Mouse (Mus musculus) myocyte (in vitro differentiated cells): ENCODE data around the gene Lgi1. TPM values are rescaled to one million over a fixed set of nuclear protein-coding genes. Genes with fewer than 3 reads are reported as not detected.

ENCODE experiments used
- H3K27me3 ChIP-seq: one replicate; pipeline ENCODE4 v1.6.1; 2011; ENCODE audit not compliant: control insufficient read depth, insufficient read depth, insufficient read length
- H3K36me3 ChIP-seq: one replicate; pipeline ENCODE4 v1.6.1; 2011; ENCODE audit not compliant: control insufficient read depth, insufficient read depth
- H3K4me2 ChIP-seq: one replicate; pipeline ENCODE4 v1.6.1; 2011; ENCODE audit warnings: low read depth, control low read depth
- H3K4me3 ChIP-seq: one replicate; pipeline ENCODE4 v1.5.1; 2011; ENCODE audit warnings: mild to moderate bottlenecking, control low read depth, moderate library complexity
- H3K79me2 ChIP-seq: one replicate; pipeline ENCODE4 v1.6.1; 2011; ENCODE audit not compliant: control insufficient read depth, insufficient read depth
- H3ac ChIP-seq: one replicate; pipeline ENCODE4 v1.6.1; 2011; ENCODE audit not compliant: control insufficient read depth, insufficient read length
- CEBPB ChIP-seq: IDR thresholded peaks from 2 replicates; pipeline ENCODE4 v1.6.1; 2011; ENCODE audit warnings: mild to moderate bottlenecking, moderate library complexity; ENCODE audit not compliant: poor library complexity, insufficient read depth, severe bottlenecking
- E2F4 ChIP-seq: IDR thresholded peaks from one replicate; pipeline ENCODE4 v1.6.1; 2011; ENCODE audit warnings: mild to moderate bottlenecking, control low read depth, moderate library complexity; ENCODE audit not compliant: insufficient read depth
- MAX ChIP-seq: IDR thresholded peaks from one replicate; pipeline ENCODE4 v1.6.1; 2011; ENCODE audit warnings: low read depth, mild to moderate bottlenecking, control low read depth
- MYOD1 ChIP-seq, 3 experiments: IDR thresholded peaks; one replicate each; pipeline ENCODE4 v1.6.1; 2011; ENCODE audit warnings: control low read depth in 2 of 3, low read depth in 2 of 3, mild to moderate bottlenecking in 2 of 3, moderate library complexity in 1 of 3; ENCODE audit not compliant: insufficient read length in 2 of 3, control insufficient read depth in 1 of 3
- MYOG ChIP-seq, 3 experiments: IDR thresholded peaks; one replicate each; pipeline ENCODE4 v1.6.1; 2011; ENCODE audit warnings: control low read depth in 2 of 3, low read depth in 2 of 3, mild to moderate bottlenecking in 2 of 3; ENCODE audit not compliant: insufficient read length in 2 of 3, control insufficient read depth in 1 of 3, insufficient read depth in 1 of 3
- POLR2A ChIP-seq: IDR thresholded peaks from one replicate; pipeline ENCODE4 v1.6.1; 2011; ENCODE audit warnings: low read depth, mild to moderate bottlenecking, control low read depth, moderate library complexity; ENCODE audit not compliant: insufficient read length
- POLR2AphosphoS2 ChIP-seq: IDR thresholded peaks from one replicate; pipeline ENCODE4 v1.6.1; 2011; ENCODE audit warnings: low read depth, control low read depth; ENCODE audit not compliant: insufficient read length
- REST ChIP-seq: IDR thresholded peaks from one replicate; pipeline ENCODE4 v1.6.1; 2011; ENCODE audit warnings: mild to moderate bottlenecking, control low read depth, moderate library complexity; ENCODE audit not compliant: insufficient read depth, insufficient read length
- SRF ChIP-seq: IDR thresholded peaks from one replicate; pipeline ENCODE4 v1.6.1; 2011; ENCODE audit warnings: low read depth; ENCODE audit not compliant: control insufficient read depth, insufficient read length
- TCF12 ChIP-seq: IDR thresholded peaks from one replicate; pipeline ENCODE4 v1.6.1; 2011; ENCODE audit warnings: mild to moderate bottlenecking, control low read depth; ENCODE audit not compliant: poor library complexity, insufficient read depth, severe bottlenecking
- TCF3 ChIP-seq: IDR thresholded peaks from one replicate; pipeline ENCODE4 v1.6.1; 2011; ENCODE audit warnings: low read depth, control low read depth; ENCODE audit not compliant: insufficient read length
- USF1 ChIP-seq: IDR thresholded peaks from one replicate; pipeline ENCODE4 v1.6.1; 2011; ENCODE audit warnings: low read depth, mild to moderate bottlenecking, control low read depth, moderate library complexity
- polyA plus RNA-seq: library from polyadenylated mRNA; unstranded; fragments of >200 nt; fragmentation: generic; extraction: Trizol; gene quantifications from one replicate; pipeline ENCODE4 v1.2.1, GENCODE M21; 2012; ENCODE audit warnings: missing spikeins

Gene Lgi1
- polyA plus RNA-seq, 1 experiment, result not detected

DNA sequence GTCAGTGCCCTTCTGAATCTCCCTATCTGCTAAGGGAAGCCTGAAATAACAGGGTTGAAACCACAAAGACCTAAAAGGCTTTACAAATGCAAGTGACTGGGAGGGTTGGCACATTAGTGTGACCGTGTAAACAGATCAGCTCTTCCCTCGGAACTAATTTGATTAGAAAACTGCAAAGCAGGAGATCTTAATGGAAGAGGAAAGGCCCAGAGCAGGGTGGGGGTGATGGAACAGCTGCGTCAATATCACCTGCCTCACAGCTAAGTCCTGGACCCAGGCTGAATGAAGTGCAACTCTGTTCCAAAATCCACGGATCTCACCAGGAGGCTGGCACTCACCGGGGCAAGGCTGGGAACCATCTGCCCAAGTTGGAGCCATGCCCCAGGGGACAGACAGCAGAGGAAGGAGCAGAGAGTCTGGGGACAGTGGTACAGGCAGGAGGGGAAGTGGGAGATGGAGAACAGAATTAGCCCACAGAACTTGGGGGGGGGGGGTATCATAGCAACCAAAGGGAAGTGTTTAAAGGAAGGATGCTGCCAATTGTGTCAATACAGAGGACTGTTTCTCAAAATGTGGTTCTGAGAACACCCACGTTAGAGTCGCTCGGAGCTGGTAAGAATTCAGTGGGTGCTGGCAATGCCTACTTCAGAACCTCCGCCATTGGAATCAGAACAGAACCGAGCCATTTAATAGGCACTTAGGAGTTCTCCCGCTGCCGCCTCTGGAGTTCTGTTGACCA is 26.0 kb upstream of the Lgi1 start:
- no peak overlapping the region for H3ac ChIP-seq
- H3K79me2 ChIP-seq, result no peaks in the 10 kb centered on the region
- H3K4me3 ChIP-seq, result no peak overlapping the region
- TF ChIP-seq E2F4 (no peak), TCF12 (no peak), MYOG (IDR thresholded peaks at IDR 0.05; ENCODE audit: control insufficient read depth in 1 of 3, insufficient read depth in 1 of 3, insufficient read length in 2 of 3, low read depth in 2 of 3) (no peak), MYOD1 (IDR thresholded peaks at IDR 0.05; ENCODE audit: control insufficient read depth in 1 of 3, insufficient read length in 2 of 3, low read depth in 2 of 3) (no peak), POLR2A (no peak), TCF3 (no peak), USF1 (no peak), POLR2AphosphoS2 (no peak), REST (no peak), SRF (no peak), MAX (no peak), CEBPB (no peak)
- peaks cover 12% of the 10 kb centered on the region for H3K27me3 ChIP-seq
- H3K4me2 ChIP-seq, result peak overlapping the region; percentile 27
- H3K36me3 ChIP-seq, result no peaks in the 10 kb centered on the region

DNA sequence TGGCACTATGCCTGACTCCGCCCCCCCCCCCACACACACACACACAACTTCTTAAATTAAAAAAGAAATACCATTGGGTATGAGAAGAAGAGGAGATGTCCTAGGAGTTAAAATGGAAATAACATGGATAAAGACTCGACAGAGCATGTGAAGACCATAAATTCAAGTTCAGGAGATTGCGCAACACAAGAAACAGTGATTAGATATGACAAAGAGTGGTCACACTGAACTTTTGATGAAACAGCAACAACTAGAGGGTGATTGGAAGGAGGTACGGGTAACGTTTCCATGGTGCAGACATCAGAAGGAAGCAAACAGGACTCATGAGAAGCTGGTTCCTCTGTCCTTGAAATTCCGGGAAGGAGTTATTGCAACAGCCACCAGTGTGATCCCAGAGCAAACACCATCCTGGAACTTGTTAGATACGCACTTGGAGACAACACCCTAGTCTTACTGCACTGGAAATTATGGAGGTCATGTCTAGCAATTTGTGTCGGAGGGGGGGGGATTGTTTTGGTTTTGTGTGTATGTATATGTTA is 22.0 kb upstream of the Lgi1 start:
- TF ChIP-seq CEBPB, result peak; percentile 67; the same call in 1 of the 2 replicates
- no peak for TF ChIP-seq TCF12
- H3K27me3 ChIP-seq, result peaks cover 14% of the 10 kb centered on the region
- H3ac ChIP-seq, result no peak overlapping the region
- no peak overlapping the region for H3K4me2 ChIP-seq
- no peaks in the 10 kb centered on the region for H3K36me3 ChIP-seq
- no peaks in the 10 kb centered on the region for H3K79me2 ChIP-seq
- no peak overlapping the region for H3K4me3 ChIP-seq

DNA sequence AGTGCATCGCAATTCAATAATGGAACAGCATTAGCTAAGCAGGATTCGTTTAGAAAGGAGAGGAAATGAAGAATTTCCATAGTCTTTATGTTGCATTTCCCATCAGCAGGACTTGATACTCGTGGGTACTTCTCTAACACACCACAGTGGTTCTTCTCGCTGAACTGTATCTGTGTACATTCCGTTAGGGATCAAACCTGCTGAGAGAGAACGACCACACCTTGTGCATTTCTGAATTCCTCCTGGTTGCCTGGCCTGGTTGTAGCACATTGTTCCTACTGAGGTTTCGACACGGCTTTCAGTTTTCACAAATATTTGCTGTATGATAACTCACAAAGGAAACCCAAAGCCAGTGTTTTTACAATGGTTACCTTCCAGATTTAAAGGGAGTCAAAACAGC is 19.6 kb upstream of the Lgi1 start:
- Histone ChIP-seq H3K4me3 (no peak overlapping the region), H3K36me3 (no peaks in the 10 kb centered on the region), H3K27me3 (peaks cover 29% of the 10 kb centered on the region), H3ac (no peak overlapping the region), H3K4me2 (peak overlapping the region; percentile 33), H3K79me2 (no peaks in the 10 kb centered on the region)
- no peak for TF ChIP-seq REST
- no peak for TF ChIP-seq TCF12
- TF ChIP-seq MAX, result no peak
- TF ChIP-seq SRF, result no peak
- no peak for TF ChIP-seq TCF3
- TF ChIP-seq MYOG (IDR thresholded peaks at IDR 0.05; ENCODE audit: control insufficient read depth in 1 of 3, insufficient read depth in 1 of 3, insufficient read length in 2 of 3, low read depth in 2 of 3), result no peak
- no peak for TF ChIP-seq POLR2AphosphoS2
- no peak for TF ChIP-seq MYOD1 (IDR thresholded peaks at IDR 0.05; ENCODE audit: control insufficient read depth in 1 of 3, insufficient read length in 2 of 3, low read depth in 2 of 3)

DNA sequence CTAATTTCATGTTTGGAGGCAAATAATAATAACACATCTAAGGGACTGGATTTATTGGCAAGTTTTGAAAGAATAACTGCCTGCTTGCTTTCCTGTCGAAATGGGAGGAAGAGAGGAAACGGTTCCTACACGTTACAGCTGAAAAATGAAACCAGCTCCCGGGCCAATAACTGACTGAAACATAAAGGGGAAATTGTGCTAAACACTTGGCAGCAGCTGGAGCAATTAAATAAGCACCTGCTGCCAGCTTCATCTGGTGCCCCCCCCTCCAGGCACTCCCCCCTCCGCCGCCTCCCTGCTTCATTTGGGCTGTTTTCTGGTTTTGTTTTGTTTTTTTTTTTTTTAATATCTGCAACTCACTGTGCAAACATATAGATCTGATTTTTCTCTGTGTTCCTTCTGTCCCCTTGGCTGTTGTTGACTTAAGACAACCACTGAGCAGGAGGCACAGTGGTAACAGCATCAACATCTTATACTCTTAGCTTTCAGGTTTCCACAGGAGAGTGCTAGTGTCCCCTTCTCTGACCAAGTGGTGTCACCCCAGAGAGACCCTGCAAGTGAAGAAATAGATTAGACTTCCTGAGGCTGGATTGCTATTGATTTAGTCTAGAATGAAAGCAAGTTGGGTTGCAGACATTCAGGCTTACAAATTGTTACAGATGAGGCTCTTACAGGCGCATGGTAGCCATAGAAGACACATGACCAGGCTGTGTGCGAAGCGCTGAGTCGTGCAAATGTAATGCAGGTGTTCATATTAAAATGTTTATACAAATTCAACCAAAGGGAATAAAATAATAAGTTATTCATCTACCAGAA is 18.8 kb upstream of the Lgi1 start:
- Histone ChIP-seq H3ac (no peak overlapping the region), H3K4me3 (no peak overlapping the region), H3K27me3 (peaks cover 29% of the 10 kb centered on the region), H3K79me2 (no peaks in the 10 kb centered on the region), H3K4me2 (peak overlapping the region; percentile 33), H3K36me3 (no peaks in the 10 kb centered on the region)
- TF ChIP-seq TCF12, result no peak
- TF ChIP-seq MYOD1 (IDR thresholded peaks at IDR 0.05; ENCODE audit: control insufficient read depth in 1 of 3, insufficient read length in 2 of 3, low read depth in 2 of 3), result peak in 1 of 3 experiments; percentile 16

DNA sequence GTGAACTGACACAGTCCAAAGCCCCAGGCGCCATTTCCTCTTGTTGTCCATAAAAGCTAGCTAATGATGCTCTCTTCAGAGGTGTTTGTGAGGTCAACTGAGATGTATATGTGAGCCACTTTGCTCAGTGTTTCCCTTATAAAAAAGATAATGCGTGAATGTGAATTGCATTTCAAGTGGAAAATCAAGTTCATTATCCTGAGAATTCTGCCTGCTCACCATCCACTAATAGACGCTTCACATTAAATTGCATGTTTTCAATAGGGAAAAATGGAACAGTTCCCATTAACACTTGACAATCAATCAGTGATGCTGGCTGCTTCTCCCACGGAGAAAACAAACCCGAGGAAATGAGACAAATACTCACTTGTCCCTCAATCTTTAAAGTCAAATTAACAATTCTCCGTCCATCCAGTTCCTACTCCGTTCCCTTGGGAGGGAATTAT is 18.1 kb upstream of the Lgi1 start:
- H3K79me2 ChIP-seq, result no peaks in the 10 kb centered on the region
- H3K4me2 ChIP-seq, result no peak overlapping the region
- H3K27me3 ChIP-seq, result peaks cover 31% of the 10 kb centered on the region
- H3ac ChIP-seq, result no peak overlapping the region
- H3K36me3 ChIP-seq, result no peaks in the 10 kb centered on the region
- H3K4me3 ChIP-seq, result no peak overlapping the region
- TF ChIP-seq CEBPB (no peak), POLR2A (no peak), TCF3 (no peak), SRF (no peak), MYOD1 (IDR thresholded peaks at IDR 0.05; ENCODE audit: control insufficient read depth in 1 of 3, insufficient read length in 2 of 3, low read depth in 2 of 3) (no peak), MYOG (IDR thresholded peaks at IDR 0.05; ENCODE audit: control insufficient read depth in 1 of 3, insufficient read depth in 1 of 3, insufficient read length in 2 of 3, low read depth in 2 of 3) (no peak), USF1 (no peak), POLR2AphosphoS2 (no peak)
